Mouse (Mus musculus): ENCODE data around the gene Kif22. TPM values are rescaled to one million over a fixed set of nuclear protein-coding genes. Genes with fewer than 3 reads are reported as not detected.
A peak's percentile ranks its signal among the peaks of the same experiment; 100 is the strongest.

Kif22 gene
- polyA plus RNA-seq, 1 experiment from 2014 or later = 91.8 TPM

- WGBS = 66% methylated on average over 9 of the region's 9 CpGs
- Histone ChIP-seq H3K9ac (ENCODE audit: low read length) (no peak overlapping the region), H3K36me3 (ENCODE audit: control insufficient read depth, insufficient read depth, low read length) (peaks cover 13% of the 10 kb centered on the region), H3K27ac (ENCODE audit: low read depth, low read length) (peak overlapping the region; percentile 88), H3K27me3 (replicated peaks; ENCODE audit: control insufficient read depth, insufficient read depth, low read length) (no peaks in the 10 kb centered on the region), H3K4me2 (ENCODE audit: low read length) (no peak overlapping the region), H3K9me3 (replicated peaks; ENCODE audit: control insufficient read depth, low read length) (no peaks in the 10 kb centered on the region), H3K4me3 (ENCODE audit: low read depth, low read length) (no peak overlapping the region), H3K4me1 (ENCODE audit: control insufficient read depth, insufficient read depth, low read length) (no peaks in the 10 kb centered on the region)
- ATAC-seq (peak; percentile 90), DNase-seq (ENCODE audit: low spot score) (peak; percentile 84)
These were observed 33.8 kb downstream of the Kif22 start for GRCm38 (mm10) chr7:127008239-127009019.

DNA sequence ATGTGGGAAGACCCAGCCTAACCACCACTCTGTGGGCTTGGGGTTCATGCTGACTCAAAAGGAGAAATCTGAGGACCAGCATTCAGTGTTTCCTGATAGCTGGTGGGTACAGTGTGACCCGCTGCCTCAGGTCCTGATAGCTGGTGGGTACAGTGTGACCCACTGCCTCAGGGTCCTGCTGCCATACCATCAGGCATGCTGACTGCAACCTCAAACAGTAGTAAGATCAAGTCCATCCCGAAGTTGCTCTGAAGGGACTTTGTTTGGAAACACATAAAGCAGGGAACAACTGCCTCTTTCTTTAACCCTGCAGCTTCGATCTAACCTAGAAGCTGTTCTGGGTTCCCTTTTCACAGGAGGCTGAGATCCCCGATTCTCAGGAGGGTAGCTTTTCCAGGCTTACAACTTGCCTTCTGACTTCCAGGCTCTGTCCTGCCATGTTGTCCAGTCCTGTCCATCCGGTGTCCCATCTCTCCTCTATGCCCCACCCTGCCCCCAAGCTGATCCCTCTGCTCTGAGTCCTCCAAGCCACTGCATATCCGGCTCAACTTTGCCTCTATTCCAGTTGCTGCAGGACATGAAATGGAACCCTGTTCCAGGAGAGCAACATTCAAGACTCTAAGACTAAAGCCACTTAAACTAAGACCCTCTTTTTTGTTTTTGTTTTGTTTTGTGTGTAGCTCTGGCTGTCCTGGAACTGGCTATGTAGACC, 34.8 kb downstream of the Kif22 start:
- Histone ChIP-seq H3K36me3 (ENCODE audit: control insufficient read depth, insufficient read depth, low read length) (peaks cover 3% of the 10 kb centered on the region; the same call in 1 of the 2 replicates), H3K27ac (ENCODE audit: low read depth, low read length) (peak overlapping the region; percentile 88; the same call in 1 of the 2 replicates), H3K27me3 (replicated peaks; ENCODE audit: control insufficient read depth, insufficient read depth, low read length) (no peaks in the 10 kb centered on the region), H3K4me3 (ENCODE audit: low read depth, low read length) (no peak overlapping the region), H3K9ac (ENCODE audit: low read length) (no peak overlapping the region), H3K9me3 (replicated peaks; ENCODE audit: control insufficient read depth, low read length) (no peaks in the 10 kb centered on the region), H3K4me2 (ENCODE audit: low read length) (no peak overlapping the region), H3K4me1 (ENCODE audit: control insufficient read depth, insufficient read depth, low read length) (no peaks in the 10 kb centered on the region)
- ATAC-seq (no peak), DNase-seq (ENCODE audit: low spot score) (no peak)
- WGBS = 85% methylated on average over 6 of the region's 6 CpGs

- Histone ChIP-seq H3K4me2 (ENCODE audit: low read length) (no peak overlapping the region), H3K27ac (ENCODE audit: low read depth, low read length) (no peak overlapping the region), H3K27me3 (replicated peaks; ENCODE audit: control insufficient read depth, insufficient read depth, low read length) (no peaks in the 10 kb centered on the region), H3K9ac (ENCODE audit: low read length) (no peak overlapping the region), H3K4me1 (ENCODE audit: control insufficient read depth, insufficient read depth, low read length) (no peaks in the 10 kb centered on the region), H3K4me3 (ENCODE audit: low read depth, low read length) (no peak overlapping the region), H3K36me3 (ENCODE audit: control insufficient read depth, insufficient read depth, low read length) (no peaks in the 10 kb centered on the region), H3K9me3 (replicated peaks; ENCODE audit: control insufficient read depth, low read length) (no peaks in the 10 kb centered on the region)
- 83% methylated on average over 4 of the region's 4 CpGs for WGBS
- DNase-seq (ENCODE audit: low spot score) = no peak
- ATAC-seq = no peak
These were observed 38.0 kb downstream of the Kif22 start for GRCm38 (mm10) chr7:127004122-127004875.

DNA sequence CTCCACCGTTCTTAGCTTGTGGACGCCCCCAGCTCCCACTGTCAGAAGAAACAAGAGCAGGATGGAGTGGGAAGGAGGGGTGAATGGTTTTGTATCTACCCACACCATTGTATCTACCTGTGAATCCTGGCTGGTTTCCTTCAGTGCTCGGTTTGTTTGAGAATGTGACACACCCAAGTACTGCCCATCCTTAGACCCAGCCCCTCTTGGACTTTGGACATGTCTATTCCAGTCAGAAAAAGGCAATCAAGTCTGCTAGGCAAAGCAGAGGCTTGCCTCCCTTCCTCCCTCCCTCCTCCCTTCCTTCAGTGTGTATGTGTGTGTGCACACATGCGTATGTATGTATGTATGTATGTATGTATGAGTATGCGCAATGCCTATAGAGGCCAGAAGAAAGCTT, 38.7 kb downstream of the Kif22 start:
- 91% methylated on average over 5 of the region's 5 CpGs for WGBS

DNA sequence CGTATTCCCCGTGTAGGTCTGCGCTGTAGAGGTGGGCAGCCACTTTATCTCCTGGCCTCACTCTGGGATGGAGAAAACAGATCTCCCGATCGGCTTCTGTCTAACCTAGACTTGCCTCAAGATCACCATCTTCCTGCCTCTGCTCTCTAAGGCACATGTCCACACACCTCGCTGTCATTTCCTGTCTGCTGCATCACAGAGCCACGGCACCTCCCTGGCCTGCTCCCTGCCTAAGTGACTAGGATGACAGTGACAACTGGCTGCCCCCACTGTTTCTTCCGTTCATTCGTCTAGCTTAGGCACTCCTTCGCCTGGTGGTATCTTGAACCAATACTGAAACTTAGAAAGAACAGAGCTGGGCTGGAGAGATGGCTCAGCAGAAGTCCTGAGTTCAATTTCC, 42.7 kb downstream of the Kif22 start:
- 89% methylated on average over 10 of the region's 10 CpGs for WGBS
- Histone ChIP-seq H3K4me3 (ENCODE audit: low read depth, low read length) (no peak overlapping the region), H3K27ac (ENCODE audit: low read depth, low read length) (no peak overlapping the region), H3K9ac (ENCODE audit: low read length) (no peak overlapping the region), H3K4me1 (ENCODE audit: control insufficient read depth, insufficient read depth, low read length) (no peaks in the 10 kb centered on the region), H3K4me2 (ENCODE audit: low read length) (no peak overlapping the region), H3K27me3 (replicated peaks; ENCODE audit: control insufficient read depth, insufficient read depth, low read length) (no peaks in the 10 kb centered on the region), H3K36me3 (ENCODE audit: control insufficient read depth, insufficient read depth, low read length) (no peaks in the 10 kb centered on the region), H3K9me3 (replicated peaks; ENCODE audit: control insufficient read depth, low read length) (no peaks in the 10 kb centered on the region)
- ATAC-seq (no peak), DNase-seq (ENCODE audit: low spot score) (no peak)

More for the DNA sequence above, 38.7 kb downstream of the Kif22 start:
- Histone ChIP-seq H3K4me1 (ENCODE audit: control insufficient read depth, insufficient read depth, low read length) (no peaks in the 10 kb centered on the region), H3K27me3 (replicated peaks; ENCODE audit: control insufficient read depth, insufficient read depth, low read length) (no peaks in the 10 kb centered on the region), H3K4me3 (ENCODE audit: low read depth, low read length) (no peak overlapping the region), H3K9ac (ENCODE audit: low read length) (no peak overlapping the region), H3K9me3 (replicated peaks; ENCODE audit: control insufficient read depth, low read length) (no peaks in the 10 kb centered on the region), H3K4me2 (ENCODE audit: low read length) (no peak overlapping the region), H3K27ac (ENCODE audit: low read depth, low read length) (no peak overlapping the region), H3K36me3 (ENCODE audit: control insufficient read depth, insufficient read depth, low read length) (no peaks in the 10 kb centered on the region)
- ATAC-seq (no peak), DNase-seq (ENCODE audit: low spot score) (no peak)

DNA sequence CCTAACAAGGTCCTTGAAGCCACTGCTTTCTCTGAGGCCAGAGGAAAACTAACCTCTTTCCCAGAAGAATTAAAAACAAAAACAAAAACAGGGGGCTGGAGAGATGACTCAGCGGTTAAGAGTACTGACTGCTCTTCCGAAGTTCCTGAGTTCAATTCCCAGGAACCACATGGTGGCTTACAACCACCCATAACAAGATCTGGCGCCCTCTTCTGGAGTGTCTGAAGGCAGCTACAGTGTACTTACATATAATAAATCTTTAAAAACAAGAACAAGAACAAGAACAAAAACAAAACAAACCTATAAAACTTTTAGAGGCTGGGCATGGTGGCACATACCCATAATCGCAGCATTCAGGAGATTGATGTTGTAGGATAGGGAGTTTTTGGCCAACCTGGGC, 45.8 kb downstream of the Kif22 start:
- H3K4me3 ChIP-seq (ENCODE audit: low read depth, low read length) = no peak overlapping the region
- no peaks in the 10 kb centered on the region for H3K27me3 ChIP-seq (replicated peaks; ENCODE audit: control insufficient read depth, insufficient read depth, low read length)
- no peaks in the 10 kb centered on the region for H3K36me3 ChIP-seq (ENCODE audit: control insufficient read depth, insufficient read depth, low read length)
- H3K4me2 ChIP-seq (ENCODE audit: low read length) = no peak overlapping the region
- H3K4me1 ChIP-seq (ENCODE audit: control insufficient read depth, insufficient read depth, low read length) = no peaks in the 10 kb centered on the region
- ATAC-seq (no peak), DNase-seq (ENCODE audit: low spot score) (no peak)
- no peak overlapping the region for H3K27ac ChIP-seq (ENCODE audit: low read depth, low read length)
- no peaks in the 10 kb centered on the region for H3K9me3 ChIP-seq (replicated peaks; ENCODE audit: control insufficient read depth, low read length)
- H3K9ac ChIP-seq (ENCODE audit: low read length) = no peak overlapping the region
- 80% methylated on average over 4 of the region's 4 CpGs for WGBS

DNA sequence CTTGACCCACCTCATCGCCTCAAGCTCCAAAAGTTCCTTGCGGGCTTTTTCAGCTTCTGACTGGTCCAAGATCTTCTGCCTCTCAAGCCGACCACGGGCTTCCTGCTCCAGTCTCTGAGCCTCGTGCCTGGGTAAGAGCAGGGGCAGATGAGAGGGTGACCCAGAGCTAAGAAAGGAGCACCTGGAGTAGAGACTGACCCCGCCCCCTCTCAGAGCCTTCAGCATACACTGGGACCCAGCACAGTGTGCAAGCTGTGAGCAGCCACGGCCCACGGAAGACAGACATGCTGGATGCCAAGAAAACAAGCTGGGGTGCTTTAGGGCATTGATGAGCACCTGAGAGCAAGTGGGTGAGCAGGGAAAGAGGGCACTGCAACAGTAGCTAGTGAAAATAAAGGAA, 53.5 kb downstream of the Kif22 start:
- H3K27ac ChIP-seq (ENCODE audit: low read depth, low read length) = no peak overlapping the region
- no peak for ATAC-seq

DNA sequence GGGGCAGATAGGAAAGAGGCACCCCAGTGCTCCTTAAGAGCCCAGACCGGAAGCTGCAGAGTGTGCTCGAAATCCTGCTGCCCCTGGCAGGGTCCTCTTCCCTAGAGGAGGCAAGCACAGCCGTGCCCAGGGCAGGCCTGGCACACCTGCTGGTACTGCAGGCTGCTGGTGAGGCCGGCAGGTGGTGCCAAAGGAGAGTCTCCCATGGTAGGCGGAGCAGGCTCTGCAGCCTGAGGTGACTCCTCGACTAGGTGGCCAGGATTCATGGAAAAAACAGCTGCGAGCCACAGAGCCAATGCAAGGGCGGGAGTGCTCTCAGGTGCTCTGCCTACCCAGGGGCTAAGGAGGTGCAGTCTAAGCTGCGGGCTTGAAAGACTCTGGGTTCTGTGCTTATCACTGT, 56.0 kb downstream of the Kif22 start:
- ATAC-seq (no peak), DNase-seq (ENCODE audit: low spot score) (peak; percentile 13)
- Histone ChIP-seq H3K36me3 (ENCODE audit: control insufficient read depth, insufficient read depth, low read length) (no peaks in the 10 kb centered on the region), H3K27me3 (replicated peaks; ENCODE audit: control insufficient read depth, insufficient read depth, low read length) (no peaks in the 10 kb centered on the region), H3K4me1 (ENCODE audit: control insufficient read depth, insufficient read depth, low read length) (no peaks in the 10 kb centered on the region), H3K4me3 (ENCODE audit: low read depth, low read length) (no peak overlapping the region), H3K9me3 (replicated peaks; ENCODE audit: control insufficient read depth, low read length) (no peaks in the 10 kb centered on the region), H3K9ac (ENCODE audit: low read length) (no peak overlapping the region), H3K27ac (ENCODE audit: low read depth, low read length) (no peak overlapping the region), H3K4me2 (ENCODE audit: low read length) (no peak overlapping the region)
- 42% methylated on average over 9 of the region's 9 CpGs for WGBS

More for the DNA sequence above, 53.5 kb downstream of the Kif22 start:
- 65% methylated on average over 8 of the region's 8 CpGs for WGBS
- Histone ChIP-seq H3K9me3 (replicated peaks; ENCODE audit: control insufficient read depth, low read length) (no peaks in the 10 kb centered on the region), H3K9ac (ENCODE audit: low read length) (no peak overlapping the region), H3K36me3 (ENCODE audit: control insufficient read depth, insufficient read depth, low read length) (no peaks in the 10 kb centered on the region), H3K4me1 (ENCODE audit: control insufficient read depth, insufficient read depth, low read length) (no peaks in the 10 kb centered on the region), H3K4me2 (ENCODE audit: low read length) (no peak overlapping the region), H3K4me3 (ENCODE audit: low read depth, low read length) (no peak overlapping the region), H3K27me3 (replicated peaks; ENCODE audit: control insufficient read depth, insufficient read depth, low read length) (no peaks in the 10 kb centered on the region)
- DNase-seq (ENCODE audit: low spot score) = no peak

Measured in forebrain, embryonic 14.5 days (tissue).